Mouse (Mus musculus): ENCODE results near the gene Xpo6. TPM values are rescaled to one million over a fixed set of nuclear protein-coding genes. Genes with fewer than 3 reads are reported as not detected.

The Xpo6 gene
- 92.7 and 105 TPM in 2 replicates for total RNA-seq (2012; rRNA removed)

DNA sequence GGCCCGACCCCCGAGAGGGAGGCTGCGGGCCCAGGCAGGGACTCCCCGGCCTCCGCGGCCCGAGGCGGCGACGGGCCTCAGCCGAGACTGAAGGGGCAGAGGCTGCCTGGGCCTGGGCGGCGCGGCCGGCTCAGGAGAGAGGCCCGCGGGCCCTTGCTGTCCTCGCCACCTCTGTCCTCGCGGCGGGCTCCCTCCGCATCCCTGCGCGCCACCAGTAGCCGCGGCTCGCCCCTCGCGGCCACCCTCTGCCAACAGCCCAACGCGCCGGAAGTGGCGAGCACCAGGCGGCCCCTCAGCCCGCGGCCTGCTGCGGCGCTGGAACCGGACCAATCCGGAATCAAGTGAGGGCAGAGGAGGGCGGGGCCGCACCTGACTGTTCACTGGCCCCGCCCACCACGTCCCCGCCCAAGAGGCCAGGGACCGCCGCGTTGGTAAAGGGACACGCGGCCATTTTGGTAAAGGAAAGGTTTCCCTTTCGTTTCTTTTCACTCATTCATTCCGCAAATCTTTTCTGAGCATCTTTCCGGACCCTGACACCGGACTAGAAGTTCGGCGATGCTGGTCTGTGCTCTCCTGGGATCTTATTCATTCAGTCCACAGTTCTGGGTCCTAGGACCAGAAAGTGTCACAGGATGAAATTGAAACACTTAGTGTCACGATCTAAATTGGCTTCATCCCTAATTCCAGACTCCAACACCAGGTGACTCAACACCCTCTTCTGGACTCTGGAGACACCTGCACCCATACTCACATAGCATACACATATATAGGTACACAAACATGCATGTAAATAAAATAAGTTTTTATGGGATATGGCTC lies at the start of gene Xpo6:
Gene Xpo6, minus strand, starts transcription at position 324 of the 819 bp plus-strand sequence.
- Histone ChIP-seq H3K36me3 (ENCODE audit: control insufficient read depth, insufficient read depth, low read length, poor library complexity, severe bottlenecking) (0 out of 2 replicates have a peak, but pooled peaks cover 2% of the 10 kb centered on the region), H3K9ac (ENCODE audit: insufficient read depth, low read depth, low read length, poor library complexity, severe bottlenecking) (peak within 1 kb of the TSS; percentile 95), H3K9me3 (ENCODE audit: control insufficient read depth, insufficient read depth, low read depth, low read length) (no peaks in the 10 kb centered on the region), H3K4me1 (ENCODE audit: control insufficient read depth in 2 of 2, insufficient read depth in 2 of 2, low read length in 2 of 2, poor library complexity in 1 of 2) (peaks cover 0 to 4% of the 10 kb centered on the region in 2 experiments; a peak in 3 of 4 replicates), H3K4me3 (ENCODE audit: insufficient read depth in 1 of 2, low read depth in 1 of 2, low read length in 2 of 2, poor library complexity in 1 of 2, severe bottlenecking in 1 of 2) (peak within 1 kb of the TSS; percentile 74 to 93), H3K27ac (ENCODE audit: insufficient read depth, low read depth, low read length, poor library complexity, severe bottlenecking) (peak within 1 kb of the TSS; percentile 74)
- TF ChIP-seq HCFC1 (IDR thresholded peaks at IDR 0.05; ENCODE audit: borderline replicate concordance, insufficient read depth, low read length): no peak
- no peak for TF ChIP-seq ZC3H11A (IDR thresholded peaks at IDR 0.05; ENCODE audit: borderline replicate concordance, low read depth, low read length)
- TF ChIP-seq ZNF384 (IDR thresholded peaks at IDR 0.05; ENCODE audit: low read depth, low read length): no peak
- TF ChIP-seq MAFK (IDR thresholded peaks at IDR 0.05; ENCODE audit: insufficient read depth, low read depth, low read length): no peak
- TF ChIP-seq CHD2 (IDR thresholded peaks at IDR 0.05; ENCODE audit: low read depth, low read length): no peak
- in situ Hi-C loops (cut with MboI; ENCODE audit: low sequenced_read_pairs in 2 of 2, unreplicated experiment in 2 of 2): no loop called here
- peak; percentile 89 for DNase-seq (ENCODE audit: low read depth, low spot score)

- H3K4me3 ChIP-seq (ENCODE audit: insufficient read depth in 1 of 2, low read depth in 1 of 2, low read length in 2 of 2, poor library complexity in 1 of 2, severe bottlenecking in 1 of 2): no peak overlapping the region
- no peaks in the 10 kb centered on the region for H3K9me3 ChIP-seq (ENCODE audit: control insufficient read depth, insufficient read depth, low read depth, low read length)
- no peak for DNase-seq (ENCODE audit: low read depth, low spot score)
- in situ Hi-C loops (cut with MboI; ENCODE audit: low sequenced_read_pairs in 2 of 2, unreplicated experiment in 2 of 2): no loop called here
- H3K36me3 ChIP-seq (ENCODE audit: control insufficient read depth, insufficient read depth, low read length, poor library complexity, severe bottlenecking): no peaks in the 10 kb centered on the region
- H3K4me1 ChIP-seq (ENCODE audit: control insufficient read depth in 2 of 2, insufficient read depth in 2 of 2, low read length in 2 of 2, poor library complexity in 1 of 2): no peaks in the 10 kb centered on the region; a peak in 1 of 4 replicates
- TF ChIP-seq HCFC1 (IDR thresholded peaks at IDR 0.05; ENCODE audit: borderline replicate concordance, insufficient read depth, low read length): no peak
- no peak for TF ChIP-seq ZNF384 (IDR thresholded peaks at IDR 0.05; ENCODE audit: low read depth, low read length)
- no peak for TF ChIP-seq ZC3H11A (IDR thresholded peaks at IDR 0.05; ENCODE audit: borderline replicate concordance, low read depth, low read length)
- TF ChIP-seq MAFK (IDR thresholded peaks at IDR 0.05; ENCODE audit: insufficient read depth, low read depth, low read length): no peak
- TF ChIP-seq CHD2 (IDR thresholded peaks at IDR 0.05; ENCODE audit: low read depth, low read length): no peak
- H3K9ac ChIP-seq (ENCODE audit: insufficient read depth, low read depth, low read length, poor library complexity, severe bottlenecking): no peak overlapping the region
- H3K27ac ChIP-seq (ENCODE audit: insufficient read depth, low read depth, low read length, poor library complexity, severe bottlenecking): no peak overlapping the region
These were observed 49.7 kb upstream of the Xpo6 start for GRCm38 (mm10) chr7:126249986-126250385.

DNA sequence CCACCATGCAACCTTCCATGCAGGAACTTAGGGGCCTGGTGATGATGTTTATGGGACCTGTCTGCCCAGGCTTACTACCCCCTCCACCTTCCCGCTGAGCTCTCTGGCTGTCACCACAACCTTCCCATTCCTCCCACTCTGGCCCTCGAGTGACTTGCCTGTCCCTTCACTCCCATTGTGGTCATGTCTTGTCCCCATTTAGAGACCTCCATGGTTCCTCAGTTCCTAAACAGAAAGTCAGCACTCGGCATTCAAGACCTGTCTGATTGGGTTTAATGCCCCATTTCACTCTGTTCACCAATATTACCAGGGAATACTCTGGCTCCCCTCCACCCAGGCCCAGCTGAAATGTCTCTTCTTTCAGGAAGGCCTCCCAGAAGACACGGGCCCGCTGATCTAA lies 48.8 kb upstream of the Xpo6 start:
- Histone ChIP-seq H3K4me1 (ENCODE audit: control insufficient read depth in 2 of 2, insufficient read depth in 2 of 2, low read length in 2 of 2, poor library complexity in 1 of 2) (peaks cover 0 to 2% of the 10 kb centered on the region in 2 experiments; a peak in 1 of 4 replicates), H3K27ac (ENCODE audit: insufficient read depth, low read depth, low read length, poor library complexity, severe bottlenecking) (no peak overlapping the region), H3K9me3 (ENCODE audit: control insufficient read depth, insufficient read depth, low read depth, low read length) (no peaks in the 10 kb centered on the region), H3K9ac (ENCODE audit: insufficient read depth, low read depth, low read length, poor library complexity, severe bottlenecking) (no peak overlapping the region), H3K36me3 (ENCODE audit: control insufficient read depth, insufficient read depth, low read length, poor library complexity, severe bottlenecking) (no peaks in the 10 kb centered on the region), H3K4me3 (ENCODE audit: insufficient read depth in 1 of 2, low read depth in 1 of 2, low read length in 2 of 2, poor library complexity in 1 of 2, severe bottlenecking in 1 of 2) (no peak overlapping the region)
- TF ChIP-seq ZNF384 (IDR thresholded peaks at IDR 0.05; ENCODE audit: low read depth, low read length): no peak
- DNase-seq (ENCODE audit: low read depth, low spot score): no peak
- in situ Hi-C loops (cut with MboI; ENCODE audit: low sequenced_read_pairs in 2 of 2, unreplicated experiment in 2 of 2): no loop called here

DNA sequence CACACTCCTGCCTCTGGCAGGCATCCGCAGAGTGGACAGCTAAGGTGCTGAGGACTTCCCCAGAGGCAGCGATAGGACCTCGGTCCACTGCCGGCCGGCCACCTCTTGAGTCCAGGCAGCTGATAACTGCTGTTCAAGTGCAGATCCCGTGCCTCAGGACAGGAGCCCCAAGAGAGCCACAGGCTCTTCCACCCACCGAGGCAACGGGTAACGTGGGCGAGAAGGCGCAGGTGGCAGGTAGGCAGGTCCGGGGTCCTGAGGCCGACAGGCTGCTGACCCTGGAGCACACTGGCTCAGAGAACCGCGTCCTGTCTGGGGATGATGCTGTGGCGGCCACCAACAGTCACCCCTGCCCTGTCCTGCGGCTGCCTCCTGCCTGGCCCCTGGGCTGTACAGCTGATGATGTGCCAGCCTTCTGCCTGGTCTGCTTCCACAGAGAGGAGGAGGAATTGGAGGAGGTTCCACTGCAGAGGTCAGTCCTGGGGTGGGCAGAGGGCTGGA lies 48.4 kb upstream of the Xpo6 start:
- H3K4me3 ChIP-seq (ENCODE audit: insufficient read depth in 1 of 2, low read depth in 1 of 2, low read length in 2 of 2, poor library complexity in 1 of 2, severe bottlenecking in 1 of 2): no peak overlapping the region
- H3K4me1 ChIP-seq (ENCODE audit: control insufficient read depth in 2 of 2, insufficient read depth in 2 of 2, low read length in 2 of 2, poor library complexity in 1 of 2): peaks cover 0 to 2% of the 10 kb centered on the region in 2 experiments; a peak in 1 of 4 replicates
- H3K27ac ChIP-seq (ENCODE audit: insufficient read depth, low read depth, low read length, poor library complexity, severe bottlenecking): no peak overlapping the region
- no peak overlapping the region for H3K9ac ChIP-seq (ENCODE audit: insufficient read depth, low read depth, low read length, poor library complexity, severe bottlenecking)
- no peak for TF ChIP-seq ZNF384 (IDR thresholded peaks at IDR 0.05; ENCODE audit: low read depth, low read length)
- no peak for TF ChIP-seq HCFC1 (IDR thresholded peaks at IDR 0.05; ENCODE audit: borderline replicate concordance, insufficient read depth, low read length)
- no peak for TF ChIP-seq CHD2 (IDR thresholded peaks at IDR 0.05; ENCODE audit: low read depth, low read length)
- no peak for TF ChIP-seq ZC3H11A (IDR thresholded peaks at IDR 0.05; ENCODE audit: borderline replicate concordance, low read depth, low read length)
- DNase-seq (ENCODE audit: low read depth, low spot score): no peak
- no peaks in the 10 kb centered on the region for H3K36me3 ChIP-seq (ENCODE audit: control insufficient read depth, insufficient read depth, low read length, poor library complexity, severe bottlenecking)
- in situ Hi-C loops (cut with MboI; ENCODE audit: low sequenced_read_pairs in 2 of 2, unreplicated experiment in 2 of 2): no loop called here
- H3K9me3 ChIP-seq (ENCODE audit: control insufficient read depth, insufficient read depth, low read depth, low read length): no peaks in the 10 kb centered on the region
